Mouse (Mus musculus) ES-E14 (cell line): ENCODE results near the gene Dnah1. TPM values are rescaled to one million over a fixed set of nuclear protein-coding genes. Genes with fewer than 3 reads are reported as not detected.

Experiments used
- DNase-seq: peaks from one replicate; pipeline ENCODE4 v3.0.0-alpha.2; 2013; ENCODE audit warnings: low read depth, low spot score
- H3K27ac ChIP-seq: 2 replicates; pipeline ENCODE4 v1.5.1; 2012; ENCODE audit warnings: low read depth, mild to moderate bottlenecking, low read length, moderate library complexity, mixed read lengths; ENCODE audit not compliant: poor library complexity, insufficient read depth, severe bottlenecking
- H3K36me3 ChIP-seq: 2 replicates; pipeline ENCODE4 v1.6.1; 2012; ENCODE audit warnings: mild to moderate bottlenecking, low read length, moderate library complexity, mixed read lengths; ENCODE audit not compliant: control insufficient read depth, poor library complexity, insufficient read depth, severe bottlenecking
- H3K4me1 ChIP-seq, 2 experiments: fragments of 150-350 bp in 1 of 2; sonication (generic) in 1 of 2; 2 replicates each; pipeline ENCODE4 v1.6.1; 2012; ENCODE audit warnings: low read length in 2 of 2, mild to moderate bottlenecking in 1 of 2, mixed read lengths in 1 of 2; ENCODE audit not compliant: control insufficient read depth in 2 of 2, insufficient read depth in 2 of 2, poor library complexity in 1 of 2
- H3K4me3 ChIP-seq, 2 experiments: fragments of 150-350 bp in 1 of 2; sonication (generic) in 1 of 2; 2 replicates each; pipeline ENCODE4 v1.5.1; 2012; ENCODE audit warnings: low read length in 2 of 2, low read depth in 1 of 2, mild to moderate bottlenecking in 1 of 2, mixed read lengths in 1 of 2; ENCODE audit not compliant: insufficient read depth in 1 of 2, poor library complexity in 1 of 2, severe bottlenecking in 1 of 2
- H3K9ac ChIP-seq: 2 replicates; pipeline ENCODE4 v1.6.1; 2012; ENCODE audit warnings: low read depth, mild to moderate bottlenecking, low read length, mixed read lengths; ENCODE audit not compliant: poor library complexity, insufficient read depth, severe bottlenecking
- H3K9me3 ChIP-seq: fragments of 150-350 bp; sonication (generic); 2 replicates; pipeline ENCODE4 v1.6.1; 2012; ENCODE audit warnings: low read depth, mild to moderate bottlenecking, low read length; ENCODE audit not compliant: control insufficient read depth, insufficient read depth
- CHD2 ChIP-seq: IDR thresholded peaks from 2 replicates; pipeline ENCODE4 v1.6.1; 2014; ENCODE audit warnings: mild to moderate bottlenecking, low read depth, low read length, inconsistent platforms
- HCFC1 ChIP-seq: IDR thresholded peaks from 2 replicates; pipeline ENCODE4 v1.6.1; 2012; ENCODE audit warnings: low read length, inconsistent platforms, borderline replicate concordance; ENCODE audit not compliant: insufficient read depth
- MAFK ChIP-seq: IDR thresholded peaks from 2 replicates; pipeline ENCODE4 v1.6.1; 2014; ENCODE audit warnings: mild to moderate bottlenecking, low read depth, low read length, inconsistent platforms; ENCODE audit not compliant: insufficient read depth
- ZC3H11A ChIP-seq: IDR thresholded peaks from 2 replicates; pipeline ENCODE4 v1.6.1; 2012; ENCODE audit warnings: low read depth, mild to moderate bottlenecking, inconsistent platforms, low read length, borderline replicate concordance
- ZNF384 ChIP-seq: IDR thresholded peaks from 2 replicates; pipeline ENCODE4 v1.6.1; 2012; ENCODE audit warnings: low read depth, low read length, inconsistent platforms
- in situ Hi-C, 2 experiments: fragments of 600-800 bp; cut with MboI; formaldehyde crosslinking; loops; one replicate each; pipeline ENCODE4 v1.15.1; 2025; ENCODE audit warnings: low sequenced_read_pairs in 2 of 2, inconsistent platforms in 1 of 2; ENCODE audit not compliant: unreplicated experiment in 2 of 2
- total RNA-seq: library from RNA; depleted of rRNA; stranded (reverse); fragments of 300-350 nt; gene quantifications from 2 replicates; pipeline ENCODE4 v1.2.3, GENCODE M21; 2012

Gene Dnah1
- total RNA-seq, 1 experiment, result 0.80 TPM

DNA sequence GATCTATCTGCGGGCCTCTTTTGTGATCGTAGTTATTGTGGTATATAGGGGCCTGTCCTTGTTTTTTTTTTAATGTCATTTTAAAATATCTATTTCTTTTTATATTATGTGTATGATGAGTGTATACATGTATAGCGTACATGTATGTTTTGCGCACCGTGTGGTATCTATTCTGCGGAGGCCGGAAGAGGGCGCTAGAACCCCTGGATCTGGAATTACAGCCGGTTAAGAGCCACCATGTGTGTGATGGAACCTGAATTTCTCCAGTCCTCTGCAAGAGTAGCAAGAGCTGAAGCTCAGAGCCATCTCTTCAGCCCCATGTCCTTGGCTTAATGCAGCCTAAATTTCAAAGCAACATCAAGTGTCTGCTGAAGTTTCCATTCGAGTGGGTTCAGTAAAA, 1.2 kb upstream of the Dnah1 start:
- Histone ChIP-seq H3K4me3 (no peak overlapping the region), H3K9me3 (no peaks in the 10 kb centered on the region), H3K9ac (no peak overlapping the region), H3K27ac (no peak overlapping the region), H3K4me1 (peaks cover 0 to 4% of the 10 kb centered on the region in 2 experiments; a peak in 1 of 4 replicates), H3K36me3 (no peaks in the 10 kb centered on the region)
- in situ Hi-C loops, result no loop called here
- DNase-seq, result peak; percentile 40
- TF ChIP-seq ZNF384 (no peak), HCFC1 (no peak), CHD2 (no peak), ZC3H11A (no peak), MAFK (no peak)

- in situ Hi-C loops, result no loop called here
- Histone ChIP-seq H3K36me3 (no peaks in the 10 kb centered on the region), H3K9me3 (no peaks in the 10 kb centered on the region), H3K4me1 (peaks cover 0 to 4% of the 10 kb centered on the region in 2 experiments; a peak in 1 of 4 replicates), H3K4me3 (no peak overlapping the region), H3K9ac (no peak overlapping the region), H3K27ac (no peak overlapping the region)
- TF ChIP-seq MAFK (no peak), ZNF384 (no peak), ZC3H11A (no peak), HCFC1 (no peak), CHD2 (no peak)
- DNase-seq, result no peak
These were observed 507 bp downstream of the Dnah1 start for GRCm38 (mm10) chr14:31323189-31323588.

DNA sequence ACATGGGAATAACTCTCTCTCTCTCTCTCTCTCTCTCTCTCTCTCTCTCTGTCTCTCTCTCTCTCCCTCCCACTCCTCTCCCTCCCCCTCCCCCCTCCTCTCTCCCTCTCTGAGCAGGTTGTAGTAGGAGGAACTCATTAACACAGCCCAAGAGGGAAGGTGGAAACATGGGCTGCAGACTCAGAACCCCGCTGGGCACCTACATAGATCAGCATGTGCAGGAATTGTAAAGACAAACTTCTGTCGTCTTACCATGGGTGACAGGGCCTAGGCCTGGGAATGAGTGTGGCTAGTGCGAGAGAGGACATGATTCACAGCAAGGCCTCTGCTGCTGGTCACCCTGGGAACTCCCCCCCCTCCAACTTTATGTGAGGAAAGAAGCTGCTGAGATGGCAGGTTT, 1.5 kb downstream of the Dnah1 start:
- Histone ChIP-seq H3K4me1 (peaks cover 0 to 4% of the 10 kb centered on the region in 2 experiments; a peak in 1 of 4 replicates), H3K9ac (no peak overlapping the region), H3K9me3 (no peaks in the 10 kb centered on the region), H3K27ac (no peak overlapping the region), H3K4me3 (no peak overlapping the region), H3K36me3 (no peaks in the 10 kb centered on the region)
- TF ChIP-seq MAFK (no peak), ZNF384 (no peak), HCFC1 (no peak), ZC3H11A (no peak), CHD2 (no peak)
- DNase-seq, result no peak
- in situ Hi-C loops, result no loop called here

GRCm38 (mm10) chr14:31321181-31321580, 2.5 kb downstream of the Dnah1 start:
- H3K9ac ChIP-seq, result no peak overlapping the region
- no peaks in the 10 kb centered on the region for H3K9me3 ChIP-seq
- in situ Hi-C loops, result no loop called here
- TF ChIP-seq ZC3H11A (no peak), ZNF384 (no peak), HCFC1 (no peak), CHD2 (no peak), MAFK (no peak)
- H3K36me3 ChIP-seq, result no peaks in the 10 kb centered on the region
- H3K4me3 ChIP-seq, result no peak overlapping the region
- DNase-seq, result no peak
- H3K27ac ChIP-seq, result no peak overlapping the region
- peaks cover 0 to 4% of the 10 kb centered on the region in 2 experiments; a peak in 1 of 4 replicates for H3K4me1 ChIP-seq

DNA sequence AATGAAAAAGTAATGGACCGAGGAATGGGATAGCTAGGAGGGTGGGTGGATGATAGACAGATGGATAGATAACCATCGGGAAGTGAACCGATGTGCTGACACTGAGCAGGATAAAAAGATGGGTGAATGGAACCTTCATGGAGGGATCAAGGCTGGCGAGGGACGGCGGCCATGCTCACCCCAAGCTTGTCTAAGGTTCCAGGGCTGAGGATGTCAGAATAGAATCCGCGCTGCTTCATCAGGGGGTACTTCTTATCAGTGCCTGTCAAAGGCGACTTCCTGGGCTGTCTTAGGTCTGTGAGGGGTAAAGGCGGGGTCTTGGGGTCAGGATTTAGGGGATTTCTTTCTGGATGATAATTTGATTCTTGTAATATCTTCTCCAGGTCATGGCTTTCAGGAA, 4.2 kb downstream of the Dnah1 start:
- in situ Hi-C loops, result loop anchor here in 1 of 2 experiments (10.0 kb wide), 1 partner anchor 65 kb away; the partner anchor contains the start of genes Bap1 and Phf7
- TF ChIP-seq ZNF384 (no peak), ZC3H11A (no peak), HCFC1 (no peak), CHD2 (no peak), MAFK (no peak)

More for the DNA sequence above, 4.2 kb downstream of the Dnah1 start:
- H3K36me3 ChIP-seq, result no peaks in the 10 kb centered on the region
- DNase-seq, result no peak
- no peak overlapping the region for H3K9ac ChIP-seq
- no peaks in the 10 kb centered on the region for H3K9me3 ChIP-seq
- H3K4me3 ChIP-seq, result no peak overlapping the region
- no peak overlapping the region for H3K27ac ChIP-seq
- peaks cover 0 to 4% of the 10 kb centered on the region in 2 experiments; a peak in 1 of 4 replicates for H3K4me1 ChIP-seq
